In genomic region chr7:126949793-126950646, GRCm38 (mm10) we compare ENCODE assay signal across 8 mouse cellular contexts. TPM values are rescaled to one million over a fixed set of nuclear protein-coding genes. Genes with fewer than 3 reads are reported as not detected.
DNase-seq lines count a peak whose midpoint lies in the region; ATAC-seq and TF ChIP-seq lines count a peak whose summit lies in the region.

Sez6l2 (plus strand) TSS chr7:126950563.

- H3K27me3 ChIP-seq in intestine, postnatal 0 days (replicated peaks; ENCODE audit: control insufficient read depth, insufficient read depth, low read length) = peaks cover 19% of the 10 kb centered on the region
- peaks cover 29% of the 10 kb centered on the region for H3K27me3 ChIP-seq in limb, embryonic 11.5 days (ENCODE audit: control insufficient read depth, insufficient read depth, low read length)
- no peaks in the 10 kb centered on the region for H3K27me3 ChIP-seq in midbrain, embryonic 14.5 days (ENCODE audit: control insufficient read depth, insufficient read depth, low read length)

- H3K9me3 ChIP-seq in intestine, postnatal 0 days (ENCODE audit: control insufficient read depth) = no peaks in the 10 kb centered on the region
- no peaks in the 10 kb centered on the region for H3K9me3 ChIP-seq in limb, embryonic 11.5 days (ENCODE audit: control insufficient read depth, low read length)
- H3K9me3 ChIP-seq in midbrain, embryonic 14.5 days (ENCODE audit: control insufficient read depth, low read length) = no peaks in the 10 kb centered on the region

- DNase-seq in layer of hippocampus, adult 11-12 months (ENCODE audit: low spot score) = peak; percentile 76
- DNase-seq in layer of hippocampus, adult 9-10 months (ENCODE audit: low spot score) = no peak
- DNase-seq in embryo, embryonic 9.5 days (ENCODE audit: extremely low spot score) = peak; percentile 93
- DNase-seq in limb, embryonic 11.5 days (ENCODE audit: low spot score) = peak; percentile 98
- peak; percentile 90 for DNase-seq in midbrain, embryonic 14.5 days
- peak; percentile 79 for DNase-seq in spleen, adult 12 weeks (ENCODE audit: low spot score)

- ATAC-seq in granulocyte monocyte progenitor cell, adult 5-6 weeks (replicated peaks; ENCODE audit: poor library complexity, severe bottlenecking) = peak; percentile 91
- ATAC-seq in intestine, postnatal 0 days = peak; percentile 78
- ATAC-seq in limb, embryonic 11.5 days (ENCODE audit: insufficient number of reproducible peaks, low FRiP score, low TSS enrichment, low read depth) = peak; percentile 79
- peak; percentile 85 for ATAC-seq in midbrain, embryonic 14.5 days (ENCODE audit: low FRiP score, low TSS enrichment)

- no peak within 1 kb of the TSS for H3K9ac ChIP-seq in intestine, postnatal 0 days (ENCODE audit: low read depth, low read length)
- H3K9ac ChIP-seq in limb, embryonic 11.5 days (ENCODE audit: low read length) = 0 out of 2 replicates have a peak within 1 kb of the TSS, but pooled peaks have one; percentile 12
- peak within 1 kb of the TSS; percentile 81 for H3K9ac ChIP-seq in midbrain, embryonic 14.5 days (replicated peaks; ENCODE audit: low read length)

- TF ChIP-seq CTCF in intestine, postnatal 0 days (IDR thresholded peaks at IDR 0.05; ENCODE audit: low read depth) = no peak

- H3K27ac ChIP-seq in intestine, postnatal 0 days (ENCODE audit: low read depth, low read length) = no peak within 1 kb of the TSS
- H3K27ac ChIP-seq in limb, embryonic 11.5 days (replicated peaks; ENCODE audit: low read depth, low read length) = no peak within 1 kb of the TSS
- H3K27ac ChIP-seq in midbrain, embryonic 14.5 days (replicated peaks; ENCODE audit: low read depth, low read length) = peak within 1 kb of the TSS; percentile 95

- peak within 1 kb of the TSS; percentile 46 for H3K4me3 ChIP-seq in intestine, postnatal 0 days (ENCODE audit: low read depth, low read length)
- H3K4me3 ChIP-seq in limb, embryonic 11.5 days (ENCODE audit: low read depth, low read length) = peak within 1 kb of the TSS; percentile 39
- peak within 1 kb of the TSS; percentile 64 for H3K4me3 ChIP-seq in midbrain, embryonic 14.5 days (replicated peaks; ENCODE audit: low read depth, low read length)

- 0 out of 2 replicates have a peak, but pooled peaks cover 5% of the 10 kb centered on the region for H3K36me3 ChIP-seq in intestine, postnatal 0 days (ENCODE audit: control insufficient read depth, insufficient read depth)
- no peaks in the 10 kb centered on the region for H3K36me3 ChIP-seq in limb, embryonic 11.5 days (ENCODE audit: control insufficient read depth, insufficient read depth, low read length)
- peaks cover 24% of the 10 kb centered on the region for H3K36me3 ChIP-seq in midbrain, embryonic 14.5 days (ENCODE audit: control insufficient read depth, insufficient read depth, low read length)

- WGBS in intestine, postnatal 0 days = 1% methylated on average over 39 of the region's 42 CpGs
- under 1% methylated on average over 40 of the region's 42 CpGs for WGBS in limb, embryonic 11.5 days
- WGBS in midbrain, embryonic 14.5 days = under 1% methylated on average over 42 of the region's 42 CpGs

- H3K4me1 ChIP-seq in intestine, postnatal 0 days (replicated peaks; ENCODE audit: control insufficient read depth, insufficient read depth, low read length) = peaks cover 8% of the 10 kb centered on the region; the same call in 1 of the 2 replicates
- peaks cover 5% of the 10 kb centered on the region for H3K4me1 ChIP-seq in limb, embryonic 11.5 days (ENCODE audit: control insufficient read depth, insufficient read depth, low read length)
- H3K4me1 ChIP-seq in midbrain, embryonic 14.5 days (ENCODE audit: control insufficient read depth, insufficient read depth, low read length) = peaks cover 30% of the 10 kb centered on the region

- peak within 1 kb of the TSS; percentile 90 for H3K4me2 ChIP-seq in intestine, postnatal 0 days (replicated peaks; ENCODE audit: low read depth)
- H3K4me2 ChIP-seq in limb, embryonic 11.5 days (ENCODE audit: low read depth, severe bottlenecking) = peak within 1 kb of the TSS; percentile 97
- peak within 1 kb of the TSS; percentile 98 for H3K4me2 ChIP-seq in midbrain, embryonic 14.5 days (ENCODE audit: low read length)

RNA-seq across cellular contexts. Expression of gene Sez6l2, which starts in this region (rescaled TPM):
- 3.4 and 6.4 TPM in 2 replicates for total RNA-seq in granulocyte monocyte progenitor cell, adult 5-6 weeks (2014; fragmentation: Nextera tagmentation)
- 0.46 and 1.4 TPM in 2 replicates for total RNA-seq in granulocyte monocyte progenitor cell, adult 5-6 weeks (2017)
- 1.3 and 1.9 TPM in 2 replicates for polyA plus RNA-seq in intestine, postnatal 0 days (2015; fragmentation: Nextera tagmentation; extraction: Ambion mirVana)
- polyA plus RNA-seq in limb, embryonic 11.5 days (2014; fragmentation: Nextera tagmentation; extraction: Ambion mirVana) = 0.16 and 0.26 TPM in 2 replicates
- polyA plus RNA-seq in midbrain, embryonic 14.5 days (2014; fragmentation: Nextera tagmentation; extraction: Ambion mirVana) = 59.1 and 66.9 TPM in 2 replicates

Comparison
In these comparisons a context has a peak if more than half of its experiments do, and no peak if none do; other contexts are left out.
1. RNA of gene Sez6l2 (polyA plus RNA-seq): 59.1 to 66.9 TPM in midbrain, embryonic 14.5 days; 1.3 to 1.9 TPM in intestine, postnatal 0 days and 0.16 to 0.26 TPM in limb, embryonic 11.5 days; every median in the first group is over 10 times any median in the second.
2. Peak in DNase-seq, ATAC-seq, H3K4me3 ChIP-seq, H3K9ac ChIP-seq and H3K4me2 ChIP-seq in limb, embryonic 11.5 days; RNA of the gene not detected or under 1 TPM.
3. Peak in every context shown above with its lines, with median percentiles within 50 percentile points of each other: ATAC-seq, H3K4me2 ChIP-seq and H3K4me3 ChIP-seq.